Mouse (Mus musculus): ENCODE measurements around the gene Alk. TPM values are rescaled to one million over a fixed set of nuclear protein-coding genes. Genes with fewer than 3 reads are reported as not detected.
A peak's percentile ranks its signal among the peaks of the same experiment; 100 is the strongest.

Gene Alk
- polyA plus RNA-seq, 1 experiment from 2014 or later: 0.17 TPM

DNA sequence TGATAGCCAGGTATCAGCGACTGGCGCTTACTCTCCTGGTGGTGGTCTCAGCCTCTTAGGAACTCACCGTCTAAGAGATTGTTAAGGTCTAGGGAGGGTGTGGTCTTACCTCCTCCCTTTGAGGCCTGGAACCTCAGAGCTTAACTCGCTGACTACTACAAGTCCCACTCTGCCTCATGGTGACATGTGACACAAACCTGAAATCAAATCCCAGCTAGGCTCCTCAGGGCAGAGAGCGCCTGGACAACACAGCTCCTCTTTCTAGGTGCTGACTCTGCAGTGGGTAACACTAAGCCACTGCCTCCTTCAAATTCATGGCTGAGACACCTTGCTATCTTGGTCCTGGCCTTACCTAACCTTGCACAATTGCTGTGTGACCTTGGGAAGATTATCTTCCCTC is 689.5 kb downstream of the Alk start:
- no peak for ATAC-seq
- H3K4me2 ChIP-seq (replicated peaks; ENCODE audit: low read depth): no peak overlapping the region
- H3K27ac ChIP-seq (ENCODE audit: low read depth, low read length): no peak overlapping the region
- 44% methylated on average over 5 of the region's 5 CpGs for WGBS
- H3K4me3 ChIP-seq (ENCODE audit: low read depth, low read length): no peak overlapping the region
- H3K36me3 ChIP-seq (ENCODE audit: control insufficient read depth, insufficient read depth): no peaks in the 10 kb centered on the region
- TF ChIP-seq CTCF (IDR thresholded peaks at IDR 0.05; ENCODE audit: low read depth): no peak
- no peaks in the 10 kb centered on the region for H3K27me3 ChIP-seq (replicated peaks; ENCODE audit: control insufficient read depth, insufficient read depth, low read length)
- H3K4me1 ChIP-seq (replicated peaks; ENCODE audit: control insufficient read depth, insufficient read depth, low read length): no peaks in the 10 kb centered on the region
- no peak overlapping the region for H3K9ac ChIP-seq (ENCODE audit: low read depth, low read length)
- H3K9me3 ChIP-seq (ENCODE audit: control insufficient read depth): no peaks in the 10 kb centered on the region

DNA sequence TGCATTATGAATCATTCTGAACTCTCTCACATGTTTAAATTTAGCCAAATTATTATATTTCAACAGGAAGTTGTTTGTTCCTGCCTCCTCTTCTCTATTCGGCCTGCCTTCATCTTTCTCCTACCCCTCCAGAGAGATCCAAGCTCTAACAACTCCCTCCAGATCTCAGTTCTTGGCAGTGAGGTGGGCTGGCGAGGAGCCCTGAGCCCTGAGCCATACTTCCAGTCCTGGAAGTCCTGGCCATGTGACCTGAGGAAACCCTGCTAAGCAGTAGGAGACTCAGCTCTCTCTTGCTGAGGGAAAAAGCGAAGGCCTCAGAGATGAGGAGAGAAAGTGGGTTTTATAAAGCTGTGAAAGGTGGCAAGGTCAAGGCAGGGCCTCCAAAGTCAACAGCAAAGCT is 689.9 kb downstream of the Alk start:
- Histone ChIP-seq H3K4me1 (replicated peaks; ENCODE audit: control insufficient read depth, insufficient read depth, low read length) (no peaks in the 10 kb centered on the region), H3K27me3 (replicated peaks; ENCODE audit: control insufficient read depth, insufficient read depth, low read length) (no peaks in the 10 kb centered on the region), H3K36me3 (ENCODE audit: control insufficient read depth, insufficient read depth) (no peaks in the 10 kb centered on the region), H3K4me2 (replicated peaks; ENCODE audit: low read depth) (no peak overlapping the region), H3K4me3 (ENCODE audit: low read depth, low read length) (no peak overlapping the region), H3K27ac (ENCODE audit: low read depth, low read length) (no peak overlapping the region), H3K9me3 (ENCODE audit: control insufficient read depth) (no peaks in the 10 kb centered on the region), H3K9ac (ENCODE audit: low read depth, low read length) (no peak overlapping the region)
- no peak for TF ChIP-seq CTCF (IDR thresholded peaks at IDR 0.05; ENCODE audit: low read depth)
- WGBS: 64% methylated on average over 3 of the region's 3 CpGs
- ATAC-seq: no peak

DNA sequence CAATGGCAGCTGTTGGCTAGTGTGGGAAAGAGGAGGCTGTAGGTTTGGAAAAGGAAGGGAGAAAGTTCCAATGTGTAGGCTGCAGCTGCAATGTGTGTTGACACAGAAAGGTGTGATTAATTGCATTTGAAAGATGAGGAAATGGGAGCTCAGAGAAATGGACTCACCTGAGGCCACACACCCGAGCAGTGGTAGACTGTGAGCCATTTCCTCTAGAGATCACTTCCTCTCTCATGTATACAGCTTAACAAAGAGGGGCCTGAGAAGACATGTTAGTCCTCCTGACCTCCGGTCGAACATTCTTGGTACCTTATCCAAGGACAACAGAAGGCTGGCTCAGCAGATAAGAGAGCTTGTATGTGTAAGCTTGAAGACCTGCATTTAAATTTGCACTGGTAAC is 691.2 kb downstream of the Alk start:
- no peaks in the 10 kb centered on the region for H3K4me1 ChIP-seq (replicated peaks; ENCODE audit: control insufficient read depth, insufficient read depth, low read length)
- no peaks in the 10 kb centered on the region for H3K36me3 ChIP-seq (ENCODE audit: control insufficient read depth, insufficient read depth)
- 15% methylated on average over 3 of the region's 3 CpGs for WGBS
- H3K9me3 ChIP-seq (ENCODE audit: control insufficient read depth): no peaks in the 10 kb centered on the region
- no peak overlapping the region for H3K27ac ChIP-seq (ENCODE audit: low read depth, low read length)
- no peak overlapping the region for H3K4me3 ChIP-seq (ENCODE audit: low read depth, low read length)
- H3K9ac ChIP-seq (ENCODE audit: low read depth, low read length): no peak overlapping the region
- ATAC-seq: peak; percentile 61; the same call in 1 of the 2 replicates
- no peak for TF ChIP-seq CTCF (IDR thresholded peaks at IDR 0.05; ENCODE audit: low read depth)
- H3K27me3 ChIP-seq (replicated peaks; ENCODE audit: control insufficient read depth, insufficient read depth, low read length): no peaks in the 10 kb centered on the region
- no peak overlapping the region for H3K4me2 ChIP-seq (replicated peaks; ENCODE audit: low read depth)

DNA sequence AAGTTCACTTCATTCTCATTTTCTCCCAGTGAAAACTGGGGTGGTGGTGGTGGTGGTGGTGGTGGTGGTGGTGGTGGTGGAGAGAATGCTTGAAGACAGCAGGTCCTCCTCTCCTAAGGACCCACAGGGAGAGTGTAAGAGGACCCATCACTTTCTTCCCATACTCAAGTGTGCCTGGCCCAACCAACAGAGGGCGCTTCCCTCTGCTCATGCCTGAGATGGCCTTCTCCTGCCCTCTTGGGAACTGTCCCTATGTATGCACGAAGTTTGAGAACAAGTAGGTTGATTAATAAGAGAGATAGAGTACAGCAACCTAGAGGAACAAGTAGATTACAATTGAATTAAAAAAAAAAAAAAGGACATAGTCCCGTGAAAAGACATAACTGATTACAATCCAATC is 695.3 kb downstream of the Alk start:
- H3K27me3 ChIP-seq (replicated peaks; ENCODE audit: control insufficient read depth, insufficient read depth, low read length): no peaks in the 10 kb centered on the region
- no peak overlapping the region for H3K9ac ChIP-seq (ENCODE audit: low read depth, low read length)
- H3K4me1 ChIP-seq (replicated peaks; ENCODE audit: control insufficient read depth, insufficient read depth, low read length): no peaks in the 10 kb centered on the region
- no peak overlapping the region for H3K4me3 ChIP-seq (ENCODE audit: low read depth, low read length)
- WGBS: 34% methylated on average over 3 of the region's 3 CpGs
- peak; percentile 68 for TF ChIP-seq CTCF (IDR thresholded peaks at IDR 0.05; ENCODE audit: low read depth)
- H3K36me3 ChIP-seq (ENCODE audit: control insufficient read depth, insufficient read depth): no peaks in the 10 kb centered on the region
- no peak for ATAC-seq
- H3K27ac ChIP-seq (ENCODE audit: low read depth, low read length): no peak overlapping the region
- H3K9me3 ChIP-seq (ENCODE audit: control insufficient read depth): no peaks in the 10 kb centered on the region
- no peak overlapping the region for H3K4me2 ChIP-seq (replicated peaks; ENCODE audit: low read depth)

DNA sequence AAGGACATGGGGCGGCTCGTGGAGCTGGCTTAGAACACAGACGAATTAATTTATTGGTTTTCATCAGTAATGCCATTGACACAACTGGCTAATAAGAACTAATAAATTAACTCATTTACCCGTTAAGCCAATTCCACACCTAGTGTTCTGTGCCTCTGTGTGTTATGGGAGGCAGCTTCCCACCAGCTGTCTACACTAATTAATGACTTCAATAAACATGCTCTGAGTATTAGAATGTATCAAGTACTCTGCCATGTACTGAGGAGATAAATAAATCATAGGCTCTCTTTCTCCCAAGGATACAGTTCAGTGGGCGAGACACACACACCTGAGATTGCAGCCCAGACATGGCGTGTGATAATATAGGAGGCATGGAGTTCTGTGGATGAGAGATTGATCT is 723.1 kb downstream of the Alk start:
- no peak for TF ChIP-seq CTCF (IDR thresholded peaks at IDR 0.05; ENCODE audit: low read depth)
- H3K27ac ChIP-seq (ENCODE audit: low read depth, low read length): no peak overlapping the region
- H3K9me3 ChIP-seq (ENCODE audit: control insufficient read depth): no peaks in the 10 kb centered on the region
- H3K4me1 ChIP-seq (replicated peaks; ENCODE audit: control insufficient read depth, insufficient read depth, low read length): no peaks in the 10 kb centered on the region
- no peak overlapping the region for H3K4me2 ChIP-seq (replicated peaks; ENCODE audit: low read depth)
- no peak overlapping the region for H3K9ac ChIP-seq (ENCODE audit: low read depth, low read length)
- no peak for ATAC-seq
- no peaks in the 10 kb centered on the region for H3K36me3 ChIP-seq (ENCODE audit: control insufficient read depth, insufficient read depth)
- no peaks in the 10 kb centered on the region for H3K27me3 ChIP-seq (replicated peaks; ENCODE audit: control insufficient read depth, insufficient read depth, low read length)
- H3K4me3 ChIP-seq (ENCODE audit: low read depth, low read length): no peak overlapping the region
- WGBS: 78% methylated on average over 6 of the region's 6 CpGs

DNA sequence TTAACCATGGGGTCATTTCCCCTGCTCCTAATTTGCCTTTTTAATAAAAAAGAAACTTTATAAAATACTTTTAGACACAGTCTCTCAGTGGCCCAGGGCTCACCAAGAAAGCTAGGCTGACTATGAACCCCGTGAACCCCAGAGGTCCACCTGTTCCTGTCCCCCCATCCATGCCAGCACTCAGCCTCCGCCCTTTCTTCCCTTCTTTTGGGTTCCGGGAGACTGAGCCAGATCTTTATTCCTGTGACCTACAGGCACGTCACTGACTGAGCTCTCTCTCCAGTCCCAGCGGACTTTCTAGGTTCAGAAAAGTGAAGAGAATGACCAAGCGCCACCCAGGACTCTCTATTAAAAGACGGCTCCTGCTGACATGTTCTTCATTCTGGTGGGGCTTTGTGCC is 728.9 kb downstream of the Alk start:
- no peak for ATAC-seq
- no peak overlapping the region for H3K4me3 ChIP-seq (ENCODE audit: low read depth, low read length)
- H3K27me3 ChIP-seq (replicated peaks; ENCODE audit: control insufficient read depth, insufficient read depth, low read length): no peaks in the 10 kb centered on the region
- H3K4me2 ChIP-seq (replicated peaks; ENCODE audit: low read depth): no peak overlapping the region
- 77% methylated on average over 7 of the region's 7 CpGs for WGBS
- no peak overlapping the region for H3K27ac ChIP-seq (ENCODE audit: low read depth, low read length)
- no peak for TF ChIP-seq CTCF (IDR thresholded peaks at IDR 0.05; ENCODE audit: low read depth)
- no peaks in the 10 kb centered on the region for H3K4me1 ChIP-seq (replicated peaks; ENCODE audit: control insufficient read depth, insufficient read depth, low read length)
- no peak overlapping the region for H3K9ac ChIP-seq (ENCODE audit: low read depth, low read length)
- no peaks in the 10 kb centered on the region for H3K9me3 ChIP-seq (ENCODE audit: control insufficient read depth)
- H3K36me3 ChIP-seq (ENCODE audit: control insufficient read depth, insufficient read depth): no peaks in the 10 kb centered on the region

DNA sequence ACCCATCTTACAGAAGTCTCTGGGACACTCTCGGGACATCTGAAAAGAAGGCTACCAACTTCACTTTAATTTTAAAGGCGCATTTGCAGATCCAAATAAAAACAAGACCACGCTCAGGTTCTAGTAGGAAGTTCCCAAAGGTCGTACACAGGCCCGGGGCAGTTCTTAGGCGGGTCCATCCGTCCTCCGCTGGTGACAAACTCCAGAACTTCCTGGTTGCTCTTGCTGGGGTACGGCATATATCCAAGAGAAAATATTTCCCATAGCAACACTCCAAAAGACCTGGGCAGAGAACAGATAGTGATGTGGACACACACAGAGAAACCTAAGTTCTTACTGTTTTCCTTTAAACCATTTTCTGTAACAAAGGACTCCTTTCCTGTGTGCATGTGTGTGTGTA is 729.6 kb downstream of the Alk start:
- TF ChIP-seq CTCF (IDR thresholded peaks at IDR 0.05; ENCODE audit: low read depth): no peak
- ATAC-seq: no peak
- Histone ChIP-seq H3K27me3 (replicated peaks; ENCODE audit: control insufficient read depth, insufficient read depth, low read length) (peaks cover 2% of the 10 kb centered on the region), H3K9me3 (ENCODE audit: control insufficient read depth) (no peaks in the 10 kb centered on the region), H3K27ac (ENCODE audit: low read depth, low read length) (no peak overlapping the region), H3K4me3 (ENCODE audit: low read depth, low read length) (no peak overlapping the region), H3K4me1 (replicated peaks; ENCODE audit: control insufficient read depth, insufficient read depth, low read length) (0 out of 2 replicates have a peak, but pooled peaks cover 1% of the 10 kb centered on the region), H3K4me2 (replicated peaks; ENCODE audit: low read depth) (no peak overlapping the region), H3K9ac (ENCODE audit: low read depth, low read length) (no peak overlapping the region), H3K36me3 (ENCODE audit: control insufficient read depth, insufficient read depth) (no peaks in the 10 kb centered on the region)
- 67% methylated on average over 9 of the region's 9 CpGs for WGBS

Measured in intestine, postnatal 0 days (tissue).